Mouse (Mus musculus): ENCODE results near the gene Asb15.

DNA sequence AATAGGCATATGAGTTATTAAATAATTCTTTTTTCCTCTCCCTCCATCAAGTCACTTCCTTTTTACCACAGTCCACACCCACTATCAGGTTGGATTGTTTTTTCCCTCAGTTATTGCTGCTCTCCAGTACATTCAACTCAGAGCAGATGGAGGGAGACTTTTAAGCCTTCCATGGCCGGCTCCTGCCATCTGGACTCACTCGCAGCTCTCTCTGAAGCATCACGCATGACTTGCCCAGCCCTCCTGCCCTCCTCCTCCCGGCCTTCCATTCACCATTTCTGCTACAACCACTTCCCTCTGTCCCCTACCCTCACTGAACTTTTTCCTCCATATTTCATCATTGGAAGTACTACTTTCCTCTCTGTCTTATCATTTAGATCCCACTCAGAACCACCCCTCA, 88.8 kb downstream of the Asb15 start:
- TF ChIP-seq POLR2A (IDR thresholded peaks at IDR 0.05; ENCODE audit: insufficient read depth, low read depth, low read length): no peak
- no peak for TF ChIP-seq CTCF (IDR thresholded peaks at IDR 0.05)
- no peak for TF ChIP-seq EP300 (IDR thresholded peaks at IDR 0.05; ENCODE audit: insufficient read depth, low read depth, low read length)
